Mouse (Mus musculus): ENCODE measurements around the gene Gm39653. TPM values are rescaled to one million over a fixed set of nuclear protein-coding genes. Genes with fewer than 3 reads are reported as not detected.

Gene Gm39653
- not detected in 2 replicates for polyA plus RNA-seq (2012; ENCODE audit: insufficient read depth, low replicate concordance)

GRCm38 (mm10) chr1:63615668-63616067, at the start of gene Gm39653:
Gene Gm39653 (plus strand): TSS chr1:63615968.
- peaks cover 2% of the 10 kb centered on the region for H3K27me3 ChIP-seq (replicated peaks)
- H3K36me3 ChIP-seq (replicated peaks; ENCODE audit: low read length): no peaks in the 10 kb centered on the region
- H3K4me3 ChIP-seq (replicated peaks): no peak within 1 kb of the TSS
- TF ChIP-seq GATA1 (IDR thresholded peaks at IDR 0.05; ENCODE audit: borderline replicate concordance, low read length) (no peak), FLI1 (IDR thresholded peaks at IDR 0.05; ENCODE audit: low read length) (no peak)
- no peaks in the 10 kb centered on the region for H3K4me1 ChIP-seq
- 0 out of 2 replicates have a peak, but pooled peaks cover 2% of the 10 kb centered on the region for H3K9me3 ChIP-seq

GRCm38 (mm10) chr1:63566501-63566900, 49.3 kb upstream of the Gm39653 start:
- no peak overlapping the region for H3K4me3 ChIP-seq (replicated peaks)
- no peaks in the 10 kb centered on the region for H3K9me3 ChIP-seq
- no peaks in the 10 kb centered on the region for H3K27me3 ChIP-seq (replicated peaks)
- 0 out of 2 replicates have a peak, but pooled peaks cover 3% of the 10 kb centered on the region for H3K4me1 ChIP-seq
- no peaks in the 10 kb centered on the region for H3K36me3 ChIP-seq (replicated peaks; ENCODE audit: low read length)
- TF ChIP-seq GATA1 (IDR thresholded peaks at IDR 0.05; ENCODE audit: borderline replicate concordance, low read length): no peak
- no peak for TF ChIP-seq FLI1 (IDR thresholded peaks at IDR 0.05; ENCODE audit: low read length)

GRCm38 (mm10) chr1:63567031-63567430, 48.7 kb upstream of the Gm39653 start:
- H3K27me3 ChIP-seq (replicated peaks): no peaks in the 10 kb centered on the region
- no peaks in the 10 kb centered on the region for H3K36me3 ChIP-seq (replicated peaks; ENCODE audit: low read length)
- H3K4me3 ChIP-seq (replicated peaks): no peak overlapping the region
- 0 out of 2 replicates have a peak, but pooled peaks cover 3% of the 10 kb centered on the region for H3K4me1 ChIP-seq
- H3K9me3 ChIP-seq: no peaks in the 10 kb centered on the region
- TF ChIP-seq GATA1 (IDR thresholded peaks at IDR 0.05; ENCODE audit: borderline replicate concordance, low read length): no peak
- TF ChIP-seq FLI1 (IDR thresholded peaks at IDR 0.05; ENCODE audit: low read length): no peak

- Histone ChIP-seq H3K4me1 (0 out of 2 replicates have a peak, but pooled peaks cover 1% of the 10 kb centered on the region), H3K36me3 (replicated peaks; ENCODE audit: low read length) (no peaks in the 10 kb centered on the region), H3K27me3 (replicated peaks) (no peaks in the 10 kb centered on the region), H3K9me3 (no peaks in the 10 kb centered on the region), H3K4me3 (replicated peaks) (no peak overlapping the region)
- no peak for TF ChIP-seq FLI1 (IDR thresholded peaks at IDR 0.05; ENCODE audit: low read length)
- TF ChIP-seq GATA1 (IDR thresholded peaks at IDR 0.05; ENCODE audit: borderline replicate concordance, low read length): no peak
Measured at GRCm38 (mm10) chr1:63572229-63572628, 43.5 kb upstream of the Gm39653 start.

- TF ChIP-seq FLI1 (IDR thresholded peaks at IDR 0.05; ENCODE audit: low read length): no peak
- no peak for TF ChIP-seq GATA1 (IDR thresholded peaks at IDR 0.05; ENCODE audit: borderline replicate concordance, low read length)
- H3K27me3 ChIP-seq (replicated peaks): no peaks in the 10 kb centered on the region
- no peaks in the 10 kb centered on the region for H3K36me3 ChIP-seq (replicated peaks; ENCODE audit: low read length)
- H3K4me1 ChIP-seq: no peaks in the 10 kb centered on the region
- no peaks in the 10 kb centered on the region for H3K9me3 ChIP-seq
- H3K4me3 ChIP-seq (replicated peaks): no peak overlapping the region
Measured at GRCm38 (mm10) chr1:63573432-63573831, 42.3 kb upstream of the Gm39653 start.

GRCm38 (mm10) chr1:63573864-63574611, 41.7 kb upstream of the Gm39653 start:
- Histone ChIP-seq H3K4me1 (no peaks in the 10 kb centered on the region), H3K27me3 (replicated peaks) (no peaks in the 10 kb centered on the region), H3K36me3 (replicated peaks; ENCODE audit: low read length) (no peaks in the 10 kb centered on the region), H3K9me3 (no peaks in the 10 kb centered on the region), H3K4me3 (replicated peaks) (no peak overlapping the region)
- TF ChIP-seq FLI1 (IDR thresholded peaks at IDR 0.05; ENCODE audit: low read length) (no peak), GATA1 (IDR thresholded peaks at IDR 0.05; ENCODE audit: borderline replicate concordance, low read length) (no peak)

GRCm38 (mm10) chr1:63576803-63577202, 39.0 kb upstream of the Gm39653 start:
- H3K4me1 ChIP-seq: no peaks in the 10 kb centered on the region
- no peaks in the 10 kb centered on the region for H3K9me3 ChIP-seq
- no peak overlapping the region for H3K4me3 ChIP-seq (replicated peaks)
- TF ChIP-seq GATA1 (IDR thresholded peaks at IDR 0.05; ENCODE audit: borderline replicate concordance, low read length) (no peak), FLI1 (IDR thresholded peaks at IDR 0.05; ENCODE audit: low read length) (no peak)
- H3K36me3 ChIP-seq (replicated peaks; ENCODE audit: low read length): no peaks in the 10 kb centered on the region
- H3K27me3 ChIP-seq (replicated peaks): no peaks in the 10 kb centered on the region

GRCm38 (mm10) chr1:63579153-63579552, 36.6 kb upstream of the Gm39653 start:
- Histone ChIP-seq H3K36me3 (replicated peaks; ENCODE audit: low read length) (no peaks in the 10 kb centered on the region), H3K27me3 (replicated peaks) (no peaks in the 10 kb centered on the region), H3K9me3 (no peaks in the 10 kb centered on the region), H3K4me3 (replicated peaks) (no peak overlapping the region), H3K4me1 (no peaks in the 10 kb centered on the region)
- TF ChIP-seq GATA1 (IDR thresholded peaks at IDR 0.05; ENCODE audit: borderline replicate concordance, low read length) (no peak), FLI1 (IDR thresholded peaks at IDR 0.05; ENCODE audit: low read length) (no peak)

- no peaks in the 10 kb centered on the region for H3K27me3 ChIP-seq (replicated peaks)
- no peak overlapping the region for H3K4me3 ChIP-seq (replicated peaks)
- TF ChIP-seq FLI1 (IDR thresholded peaks at IDR 0.05; ENCODE audit: low read length) (no peak), GATA1 (IDR thresholded peaks at IDR 0.05; ENCODE audit: borderline replicate concordance, low read length) (no peak)
- 0 out of 2 replicates have a peak, but pooled peaks cover 7% of the 10 kb centered on the region for H3K9me3 ChIP-seq
- no peaks in the 10 kb centered on the region for H3K4me1 ChIP-seq
- H3K36me3 ChIP-seq (replicated peaks; ENCODE audit: low read length): no peaks in the 10 kb centered on the region
Measured at GRCm38 (mm10) chr1:63586869-63587268, 28.9 kb upstream of the Gm39653 start.

GRCm38 (mm10) chr1:63603870-63604500, 11.8 kb upstream of the Gm39653 start:
- H3K27me3 ChIP-seq (replicated peaks): no peaks in the 10 kb centered on the region
- TF ChIP-seq GATA1 (IDR thresholded peaks at IDR 0.05; ENCODE audit: borderline replicate concordance, low read length) (no peak), FLI1 (IDR thresholded peaks at IDR 0.05; ENCODE audit: low read length) (no peak)
- H3K4me3 ChIP-seq (replicated peaks): no peak overlapping the region
- no peaks in the 10 kb centered on the region for H3K4me1 ChIP-seq
- H3K9me3 ChIP-seq: no peaks in the 10 kb centered on the region; the same call in 1 of the 2 replicates
- H3K36me3 ChIP-seq (replicated peaks; ENCODE audit: low read length): no peaks in the 10 kb centered on the region

All from megakaryocyte, embryonic 14.5 days (primary cell).